Mouse (Mus musculus) right cerebral cortex, postnatal 25 days (tissue): ENCODE results near the gene Csnk1g2.

Source experiments
- DNase-seq: peaks from one replicate; pipeline ENCODE4 v3.0.0; 2022

Gene Csnk1g2

GRCm38 (mm10) chr10:80622661-80623456 is at the start of gene Csnk1g2:
Gene Csnk1g2, plus strand, starts transcription at chr10:80622838.
- no peak for DNase-seq

DNA sequence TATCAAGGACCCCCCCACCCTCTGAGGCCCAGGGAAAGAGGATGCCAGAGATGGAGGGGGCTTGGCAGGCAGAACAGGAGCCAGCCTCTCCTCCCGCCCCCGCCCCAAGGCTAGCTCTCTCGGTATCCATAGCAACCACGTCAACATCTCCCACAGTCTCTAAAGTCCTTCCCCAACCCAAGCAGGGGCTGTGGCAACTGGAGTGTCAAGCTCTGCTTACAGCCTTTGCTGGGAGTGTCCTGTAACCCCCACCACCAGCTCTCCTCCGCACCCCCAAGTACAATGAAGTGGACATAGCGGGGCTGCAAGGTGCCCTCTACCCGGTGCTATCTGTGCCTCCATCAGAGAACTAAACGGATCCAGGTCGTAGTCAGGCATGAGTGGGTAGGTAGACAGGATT is 48.7 kb upstream of the Csnk1g2 start:
- DNase-seq, result peak; percentile 72

GRCm38 (mm10) chr10:80574896-80575295 is 47.7 kb upstream of the Csnk1g2 start:
- no peak for DNase-seq

GRCm38 (mm10) chr10:80575925-80576324 is 46.7 kb upstream of the Csnk1g2 start:
- DNase-seq, result no peak

DNA sequence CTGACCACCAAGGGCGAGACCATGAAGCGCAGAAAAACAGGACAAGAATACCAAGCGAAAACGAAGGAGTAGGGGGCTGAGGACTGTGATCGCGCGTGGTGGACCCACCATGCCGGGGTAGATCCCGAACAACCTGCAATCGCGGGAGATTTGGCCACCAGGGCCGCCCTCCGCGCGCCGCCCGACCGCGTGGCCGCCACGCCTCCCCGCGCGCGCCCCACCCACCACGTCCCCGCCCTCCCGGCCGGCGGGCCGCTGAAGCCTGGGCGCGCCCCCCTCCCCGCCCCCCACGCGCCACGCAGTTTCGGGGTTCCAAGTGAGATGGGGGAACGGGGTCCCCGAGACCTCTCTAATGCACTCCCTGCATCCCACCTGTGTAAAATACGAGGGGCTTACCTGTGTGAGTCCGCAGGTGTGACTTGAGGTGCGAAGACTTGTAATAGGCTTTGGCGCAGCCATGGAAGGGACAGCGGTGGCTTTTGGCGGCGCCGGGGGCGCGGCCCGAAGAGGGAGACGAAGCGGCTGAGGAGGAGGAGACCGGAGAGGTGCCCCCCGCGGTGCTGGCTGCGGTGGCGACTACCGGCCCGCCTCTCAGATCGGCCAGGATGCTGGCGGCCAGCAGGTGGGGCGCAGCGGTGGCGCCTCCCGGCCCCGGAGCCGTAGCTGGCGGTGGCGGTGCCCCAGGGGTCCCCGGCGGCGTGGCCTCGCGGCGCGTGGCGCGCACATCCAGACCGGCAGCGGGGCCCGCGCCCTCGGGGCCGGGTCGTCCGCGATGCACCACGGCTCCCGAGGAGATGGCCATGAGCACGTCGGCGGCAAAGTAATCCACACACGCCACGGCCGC is 46.1 kb upstream of the Csnk1g2 start:
- peak; percentile 62 for DNase-seq

DNA sequence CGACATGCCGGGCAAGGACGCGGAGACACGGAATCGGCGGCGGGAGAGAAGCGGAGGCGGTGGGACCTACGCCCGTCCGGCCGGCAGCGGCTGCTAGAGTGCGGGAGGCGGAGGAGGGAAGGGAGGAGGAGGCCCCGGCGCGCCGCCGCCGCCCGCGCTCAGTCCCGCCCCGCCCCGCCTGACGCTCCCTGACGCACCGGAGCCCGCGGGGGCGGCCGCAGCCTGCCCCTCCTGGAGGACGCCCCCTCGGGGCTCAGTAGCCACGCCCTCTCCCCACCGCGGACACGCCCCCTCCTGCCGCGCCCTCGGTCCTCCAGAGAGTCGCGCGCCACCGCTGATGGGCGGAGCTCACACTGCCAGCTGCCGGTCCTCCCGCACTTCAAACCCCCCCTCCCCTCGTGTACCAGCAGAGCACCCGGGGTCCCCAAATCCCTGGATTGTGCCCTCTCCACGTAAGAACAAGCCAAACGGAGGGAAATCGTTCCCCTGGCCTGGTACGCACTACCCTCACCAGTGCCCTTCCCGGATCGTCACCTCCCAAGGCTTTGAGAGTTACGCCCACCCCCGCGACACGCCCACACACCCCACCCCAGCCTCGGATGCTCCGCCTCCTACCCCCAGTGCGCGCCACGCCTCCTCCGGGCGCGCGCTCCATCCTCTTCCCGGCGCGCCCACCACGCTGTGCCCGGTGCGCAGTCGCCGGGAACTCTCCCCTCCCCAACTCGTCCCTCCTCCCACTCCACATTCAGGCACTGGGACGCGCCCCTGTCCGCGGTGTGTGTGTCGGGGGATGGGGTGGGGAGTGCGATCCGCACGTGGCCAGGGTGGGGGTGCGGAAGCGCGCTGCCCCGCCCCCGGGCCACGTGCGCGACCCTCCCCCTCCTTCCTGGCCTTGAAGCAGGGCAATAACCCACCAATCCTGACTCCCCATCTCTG is 45.2 kb upstream of the Csnk1g2 start, which contains the start of gene Klf16:
Gene Klf16, minus strand, starts transcription at position 127 of the 936 bp plus-strand sequence.
- DNase-seq, result peak; percentile 96

DNA sequence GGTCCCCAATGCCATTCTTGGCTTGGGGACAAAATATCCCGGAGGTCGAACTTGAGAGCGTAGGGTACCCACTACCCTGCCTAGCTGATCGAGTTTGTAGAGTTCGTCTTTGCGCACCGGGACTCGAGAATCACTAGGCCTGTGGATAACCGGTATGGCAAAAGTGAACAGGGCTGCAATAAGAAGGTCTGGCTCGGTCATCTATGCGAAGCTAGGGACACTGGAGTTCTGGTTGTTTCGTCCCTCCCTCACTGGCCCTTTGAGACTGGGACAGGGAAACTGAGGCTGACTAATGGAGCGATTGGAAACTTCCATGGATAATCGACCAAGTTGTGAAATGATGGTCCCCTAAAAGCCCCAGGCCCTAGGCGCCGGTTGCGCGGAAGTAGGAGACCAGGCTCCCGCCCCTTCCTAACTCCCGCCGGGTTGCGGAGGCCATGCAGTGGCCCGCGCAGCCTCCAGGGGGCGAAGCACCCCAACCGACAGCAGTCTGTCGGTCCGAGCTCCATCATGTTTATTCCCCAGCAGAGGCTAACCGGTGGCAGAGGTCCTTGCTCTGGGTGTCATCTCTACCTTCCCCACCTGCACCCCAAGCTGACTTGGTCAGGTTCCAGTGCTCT is 44.4 kb upstream of the Csnk1g2 start:
- peak; percentile 63 for DNase-seq

DNA sequence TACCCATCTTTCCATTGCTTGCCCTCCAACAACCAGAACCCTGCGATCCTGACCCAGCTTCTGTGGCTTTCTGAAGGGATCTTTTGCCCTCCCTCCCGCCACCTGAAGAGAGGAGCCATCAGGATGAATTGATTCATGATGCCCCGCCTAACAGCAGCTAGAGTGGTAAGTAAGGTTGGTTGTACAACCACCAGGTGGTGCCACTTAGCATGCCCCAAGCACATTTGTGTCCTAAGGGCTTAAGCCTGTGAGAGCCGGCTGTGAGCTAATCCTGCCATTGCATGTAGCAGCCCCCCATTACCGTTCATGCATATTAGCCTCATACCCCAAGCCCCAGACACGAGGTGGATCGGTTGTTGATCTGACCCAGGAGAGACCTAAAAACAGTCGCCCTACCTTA is 43.7 kb upstream of the Csnk1g2 start:
- DNase-seq, result no peak

- no peak for DNase-seq
Measured at GRCm38 (mm10) chr10:80583047-80583446, 39.6 kb upstream of the Csnk1g2 start.

DNA sequence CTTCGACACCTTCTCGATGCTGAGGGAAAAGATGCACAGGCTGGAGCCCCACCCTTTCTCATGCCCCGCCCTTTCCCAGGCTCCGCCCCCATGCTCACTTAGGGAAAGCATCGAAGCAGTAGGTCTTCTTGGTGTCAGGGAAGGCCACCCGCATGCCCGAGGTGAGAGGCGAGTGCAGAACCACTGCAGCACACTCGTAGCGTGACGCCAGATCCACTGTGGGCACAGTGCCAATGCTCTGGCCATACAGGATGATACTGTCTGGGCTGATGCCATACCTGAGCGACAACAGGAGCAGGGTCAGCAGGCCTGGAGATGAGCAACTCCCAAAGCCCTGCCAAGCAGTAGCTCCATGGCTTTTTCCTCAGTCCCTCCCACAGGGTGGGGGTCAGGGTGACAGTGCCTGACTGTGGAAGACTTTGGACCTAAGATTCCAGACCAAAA is 38.6 kb upstream of the Csnk1g2 start:
- no peak for DNase-seq

DNA sequence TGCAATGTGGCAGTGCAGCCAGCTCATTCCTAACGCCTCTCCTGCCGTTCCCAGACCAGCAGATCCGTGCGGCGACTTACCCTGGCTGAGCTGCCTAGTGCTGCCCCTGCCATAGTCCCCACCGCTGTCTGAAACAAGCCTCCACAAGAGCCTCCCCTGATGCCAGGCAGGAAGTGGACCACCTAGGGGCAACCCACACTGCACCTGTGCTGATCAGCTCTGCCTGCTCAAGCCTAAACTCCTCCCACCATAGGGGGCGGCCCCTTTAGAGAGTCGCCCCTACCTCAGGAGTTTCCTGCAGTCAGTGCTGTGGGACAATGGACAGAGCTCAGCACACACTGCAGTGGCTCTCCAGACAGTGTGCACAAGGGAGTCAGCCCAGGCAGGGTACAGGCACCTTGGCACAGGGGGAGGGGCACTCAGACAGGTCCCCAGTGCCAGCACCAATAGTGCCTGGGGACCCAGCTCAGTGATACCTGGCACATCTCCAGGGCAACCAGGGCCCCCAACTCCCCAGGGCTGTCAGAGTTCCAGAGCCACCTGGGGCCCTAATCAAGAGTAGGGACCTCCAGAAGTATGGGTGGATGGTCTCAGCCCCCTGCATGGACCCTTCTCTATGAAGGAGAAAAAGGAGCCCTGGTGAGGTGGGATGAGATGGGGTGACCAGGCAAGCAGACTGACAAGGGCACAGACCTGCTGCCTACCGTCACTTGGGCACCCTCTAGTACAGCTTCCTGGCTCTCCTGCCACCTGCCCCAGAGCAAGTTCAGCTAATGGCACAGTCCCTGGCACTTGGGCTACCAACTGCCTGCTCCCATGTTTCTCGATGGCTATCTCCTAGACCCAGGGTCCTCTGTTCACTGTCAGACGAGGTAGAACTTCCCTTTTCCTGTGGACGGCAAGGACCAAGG is 37.7 kb upstream of the Csnk1g2 start:
- no peak for DNase-seq

GRCm38 (mm10) chr10:80585581-80585980 is 37.1 kb upstream of the Csnk1g2 start:
- DNase-seq, result no peak

DNA sequence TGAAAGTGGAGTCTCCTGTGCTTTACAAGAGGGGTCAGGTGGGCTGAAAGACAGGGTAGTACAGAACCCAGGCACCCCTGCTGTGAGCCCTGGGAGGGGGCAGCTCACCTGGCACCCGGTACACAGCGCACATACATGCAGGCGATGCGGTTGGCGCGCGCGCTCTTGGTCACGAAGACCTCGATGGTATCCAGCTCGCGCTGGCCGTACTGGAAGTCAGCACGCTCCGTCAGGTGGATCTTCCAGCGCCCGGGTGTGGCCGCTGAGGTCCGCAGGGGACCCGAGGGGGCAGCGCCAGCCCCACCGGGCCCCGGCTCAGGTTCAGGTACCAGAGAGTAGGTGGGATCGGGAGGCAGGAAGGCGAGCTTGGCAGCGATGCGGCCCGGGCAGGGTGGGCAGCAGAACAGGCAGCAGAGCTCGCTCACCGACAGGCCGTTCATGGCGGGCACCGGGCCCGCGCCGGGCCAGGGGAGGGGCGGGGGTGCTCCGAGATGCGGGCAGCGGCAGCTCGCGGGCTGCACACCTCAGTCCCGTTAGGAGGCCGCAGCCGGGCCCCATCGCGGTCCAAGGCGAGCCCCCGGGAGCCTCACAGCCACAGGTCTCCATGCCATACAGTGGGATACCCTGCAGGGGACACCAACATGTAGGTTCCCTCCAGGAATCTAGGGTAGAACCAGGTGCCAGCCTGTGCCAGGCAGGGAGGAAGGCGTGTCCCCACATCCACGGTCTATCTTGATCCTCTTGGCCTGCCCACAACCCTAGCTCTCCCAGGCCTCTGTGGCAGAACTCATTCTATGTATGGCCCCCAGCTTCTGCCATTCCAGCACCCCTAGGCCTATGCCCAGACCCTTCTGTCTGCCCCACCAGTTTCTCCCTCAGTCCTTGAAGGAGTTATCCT is 36.0 kb upstream of the Csnk1g2 start:
- DNase-seq, result no peak

DNA sequence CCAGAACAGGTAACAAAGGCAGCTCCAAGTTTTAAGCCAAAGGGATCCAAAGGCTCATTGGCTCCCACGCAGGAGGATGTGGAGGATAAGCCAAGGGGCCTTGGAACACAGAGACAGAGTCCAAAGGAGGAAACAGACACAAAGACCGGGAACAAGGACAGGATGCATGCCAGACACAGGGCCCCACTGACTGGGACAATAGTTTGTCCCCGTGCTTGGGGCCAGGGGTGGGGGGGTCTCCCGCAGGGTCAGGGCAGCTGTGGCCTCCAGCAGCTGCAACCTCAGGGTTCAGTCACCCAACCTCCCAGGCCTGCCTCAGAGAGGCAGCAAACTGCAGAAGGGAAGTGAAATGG is 35.4 kb upstream of the Csnk1g2 start:
- no peak for DNase-seq

DNA sequence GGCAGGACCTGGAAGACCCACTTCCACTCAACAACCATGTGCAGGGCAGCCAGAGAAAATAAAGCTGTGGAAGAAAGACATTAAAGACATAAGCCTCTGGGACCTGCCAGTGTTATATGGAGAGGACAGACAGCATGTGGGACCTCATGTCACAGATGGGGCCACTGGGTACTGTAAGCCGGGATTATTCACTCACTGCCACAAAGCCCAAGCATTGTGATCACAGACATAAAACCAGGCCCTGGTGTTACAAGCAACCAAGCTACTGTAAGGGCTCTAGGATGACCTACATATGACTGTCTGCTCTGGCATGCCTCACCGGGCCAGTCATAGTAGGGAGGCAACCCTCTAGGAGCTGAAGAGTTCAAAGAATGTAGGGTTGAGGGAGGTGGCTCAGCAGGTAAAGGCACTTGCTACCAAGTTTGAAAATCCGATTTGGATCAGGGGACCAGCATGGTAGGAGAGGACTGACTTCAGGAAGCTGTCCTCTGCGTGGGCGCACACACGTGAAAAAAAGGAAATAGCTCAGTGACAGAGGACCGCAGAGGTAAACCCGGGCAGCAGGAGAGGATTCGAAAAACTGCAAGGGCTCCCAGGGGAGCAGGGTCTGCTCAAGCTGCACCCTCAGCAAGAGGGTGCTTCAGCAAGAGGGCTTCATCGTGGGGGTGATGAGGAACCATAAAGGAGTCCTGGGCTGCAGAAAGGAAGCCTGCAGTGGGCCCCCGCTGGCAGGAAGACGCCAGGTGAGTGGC is 33.3 kb upstream of the Csnk1g2 start:
- DNase-seq, result no peak

GRCm38 (mm10) chr10:80589879-80590854 is 32.5 kb upstream of the Csnk1g2 start, which contains the start of gene Abhd17a:
Gene Abhd17a, minus strand, starts transcription at chr10:80590341.
- peak; percentile 93 for DNase-seq

- no peak for DNase-seq
Measured at GRCm38 (mm10) chr10:80596318-80596717, 26.3 kb upstream of the Csnk1g2 start.
